Mouse (Mus musculus): ENCODE measurements around the gene Fgf18. TPM values are rescaled to one million over a fixed set of nuclear protein-coding genes. Genes with fewer than 3 reads are reported as not detected.

Fgf18 gene
- total and polyA plus RNA-seq, 3 experiments, result not detected

- TF ChIP-seq USF2 (conservative IDR thresholded peaks at IDR 0.05; ENCODE audit: low read depth, low read length) (no peak), POLR2A (IDR thresholded peaks at IDR 0.05; ENCODE audit: low read depth, low read length) (peak; percentile 42; the same call in 1 of the 2 replicates), RCOR1 (conservative IDR thresholded peaks at IDR 0.05; ENCODE audit: low read depth, low read length) (peak; percentile 68), NRF1 (IDR thresholded peaks at IDR 0.05; ENCODE audit: low read depth, low read length) (no peak), MYC (IDR thresholded peaks at IDR 0.05; ENCODE audit: low read depth, low read length) (peak; percentile 38; the same call in 1 of the 2 replicates), BHLHE40 (IDR thresholded peaks at IDR 0.05; ENCODE audit: low read depth, low read length) (no peak), CHD1 (IDR thresholded peaks at IDR 0.05; ENCODE audit: low read depth, low read length) (no peak), NELFE (IDR thresholded peaks at IDR 0.05; ENCODE audit: low read depth, low read length) (no peak), PAX5 (IDR thresholded peaks at IDR 0.05; ENCODE audit: low read length) (no peak), MAFK (IDR thresholded peaks at IDR 0.05; ENCODE audit: insufficient replicate concordance, low read length) (0 out of 2 replicates have a peak, but pooled peaks have one; percentile 19), UBTF (IDR thresholded peaks at IDR 0.05; ENCODE audit: low read depth, low read length) (no peak), IRF4 (IDR thresholded peaks at IDR 0.05; ENCODE audit: low read depth, low read length) (no peak), SIN3A (IDR thresholded peaks at IDR 0.05; ENCODE audit: low read length) (peak; percentile 72)
Measured at GRCm38 (mm10) chr11:33152997-33153396, 5.8 kb upstream of the Fgf18 start (continued).

GRCm38 (mm10) chr11:33151780-33152145, 4.6 kb upstream of the Fgf18 start:
- H3K4me2 ChIP-seq (ENCODE audit: insufficient read depth, low read depth, poor library complexity, severe bottlenecking), result no peak overlapping the region
- TF ChIP-seq NELFE (IDR thresholded peaks at IDR 0.05; ENCODE audit: low read depth, low read length) (no peak), CHD2 (IDR thresholded peaks at IDR 0.05; ENCODE audit: low read length) (0 out of 2 replicates have a peak, but pooled peaks have one; percentile 31)
- peaks cover 20% of the 10 kb centered on the region for H3K79me2 ChIP-seq (replicated peaks; ENCODE audit: control insufficient read depth, extremely low read depth, insufficient read depth, poor library complexity, severe bottlenecking)
- H3K36me3 ChIP-seq (replicated peaks in 1 of 2; ENCODE audit: control insufficient read depth in 1 of 2, insufficient read depth in 1 of 2, low read length in 1 of 2), result peaks cover 48 to 80% of the 10 kb centered on the region in 2 experiments
- H3K9ac ChIP-seq (ENCODE audit: insufficient read depth, low read depth), result no peak overlapping the region
- DNase-seq (ENCODE audit: extremely low read depth), result no peak
- dilution Hi-C loops (cut with MboI; ENCODE audit: extremely low pct_ligation_motif_present, extremely low pct_unique_long_range_greater_than_20kb, low sequenced_read_pairs) (no loop called here), in situ Hi-C loops (cut with MboI; ENCODE audit: low pct_ligation_motif_present, low pct_unique_long_range_greater_than_20kb, low sequenced_read_pairs) (no loop called here)
- no peak overlapping the region for H3K27ac ChIP-seq (ENCODE audit: insufficient read depth, low read depth)
- peaks cover 7% of the 10 kb centered on the region for H3K9me3 ChIP-seq (replicated peaks; ENCODE audit: low read length)
- no peaks in the 10 kb centered on the region for H3K27me3 ChIP-seq (replicated peaks)
- peaks cover 5 to 41% of the 10 kb centered on the region in 2 experiments; a peak in 2 of 4 replicates for H3K4me1 ChIP-seq (ENCODE audit: control insufficient read depth in 1 of 2, insufficient read depth in 2 of 2)
- no peak overlapping the region for H3K4me3 ChIP-seq (replicated peaks in 1 of 3; ENCODE audit: low read depth in 2 of 3, low read length in 2 of 3, poor library complexity in 1 of 3)

GRCm38 (mm10) chr11:33151128-33151779, 4.1 kb upstream of the Fgf18 start:
- peaks cover 43 to 77% of the 10 kb centered on the region in 2 experiments for H3K36me3 ChIP-seq (replicated peaks in 1 of 2; ENCODE audit: control insufficient read depth in 1 of 2, insufficient read depth in 1 of 2, low read length in 1 of 2)
- no peak overlapping the region for H3K4me3 ChIP-seq (replicated peaks in 1 of 3; ENCODE audit: low read depth in 2 of 3, low read length in 2 of 3, poor library complexity in 1 of 3)
- no peak overlapping the region for H3K4me2 ChIP-seq (ENCODE audit: insufficient read depth, low read depth, poor library complexity, severe bottlenecking)
- peaks cover 8 to 36% of the 10 kb centered on the region in 2 experiments; a peak in 3 of 4 replicates for H3K4me1 ChIP-seq (ENCODE audit: control insufficient read depth in 1 of 2, insufficient read depth in 2 of 2)
- dilution Hi-C loops (cut with MboI; ENCODE audit: extremely low pct_ligation_motif_present, extremely low pct_unique_long_range_greater_than_20kb, low sequenced_read_pairs), result no loop called here
- H3K9ac ChIP-seq (ENCODE audit: insufficient read depth, low read depth), result no peak overlapping the region
- DNase-seq (ENCODE audit: extremely low read depth), result no peak
- in situ Hi-C loops (cut with MboI; ENCODE audit: low pct_ligation_motif_present, low pct_unique_long_range_greater_than_20kb, low sequenced_read_pairs), result no loop called here
- 0 out of 2 replicates have a peak overlapping the region, but pooled peaks have one; percentile 13 for H3K27ac ChIP-seq (ENCODE audit: insufficient read depth, low read depth)
- TF ChIP-seq NELFE (IDR thresholded peaks at IDR 0.05; ENCODE audit: low read depth, low read length) (peak; percentile 21; the same call in 1 of the 2 replicates), ZNF384 (IDR thresholded peaks at IDR 0.05; ENCODE audit: low read depth, low read length) (peak; percentile 54; the same call in 1 of the 2 replicates), BHLHE40 (IDR thresholded peaks at IDR 0.05; ENCODE audit: low read depth, low read length) (peak; percentile 41; the same call in 1 of the 2 replicates), TCF12 (IDR thresholded peaks at IDR 0.05; ENCODE audit: low read depth, low read length) (no peak), POLR2AphosphoS2 (IDR thresholded peaks at IDR 0.05; ENCODE audit: low read depth, low read length) (peak; percentile 80), KAT2A (IDR thresholded peaks at IDR 0.05; ENCODE audit: insufficient replicate concordance, low read length) (no peak), HCFC1 (IDR thresholded peaks at IDR 0.05; ENCODE audit: low read depth, low read length) (no peak), ZMIZ1 (IDR thresholded peaks at IDR 0.05; ENCODE audit: low read depth, low read length) (peak; percentile 70; the same call in 1 of the 2 replicates), TBP (conservative IDR thresholded peaks at IDR 0.05; ENCODE audit: low read depth, low read length) (no peak), POLR2A (IDR thresholded peaks at IDR 0.05; ENCODE audit: low read depth, low read length) (peak; percentile 11; the same call in 1 of the 2 replicates), RAD21 (IDR thresholded peaks at IDR 0.05; ENCODE audit: low read depth, low read length) (no peak), MYC (IDR thresholded peaks at IDR 0.05; ENCODE audit: low read depth, low read length) (peak; percentile 15; the same call in 1 of the 2 replicates), SIN3A (IDR thresholded peaks at IDR 0.05; ENCODE audit: low read length) (peak; percentile 53; the same call in 1 of the 2 replicates)
- peaks cover 15% of the 10 kb centered on the region for H3K79me2 ChIP-seq (replicated peaks; ENCODE audit: control insufficient read depth, extremely low read depth, insufficient read depth, poor library complexity, severe bottlenecking)
- peaks cover 7% of the 10 kb centered on the region for H3K9me3 ChIP-seq (replicated peaks; ENCODE audit: low read length)
- no peaks in the 10 kb centered on the region for H3K27me3 ChIP-seq (replicated peaks)
